Mouse (Mus musculus) limb, embryonic 11.5 days (tissue): ENCODE data around the gene Klk11. TPM values are rescaled to one million over a fixed set of nuclear protein-coding genes. Genes with fewer than 3 reads are reported as not detected.

ENCODE experiments used
- ATAC-seq: fragments of 200-750 bp; cut with Nextera tagmentation; 2 replicates; pipeline ENCODE4 v1.8.0; 2017; ENCODE audit warnings: low read depth; ENCODE audit not compliant: insufficient number of reproducible peaks, low FRiP score, low TSS enrichment
- DNase-seq: peaks from one replicate; pipeline ENCODE4 v3.0.0-alpha.2; 2015; ENCODE audit warnings: low spot score
- H3K27ac ChIP-seq: fragments of 300-500 bp; sonication (generic); replicated peaks from 2 replicates; pipeline ENCODE4 v1.5.1; 2014; ENCODE audit warnings: low read depth, mild to moderate bottlenecking, low read length
- H3K27me3 ChIP-seq: fragments of 300-500 bp; sonication (generic); 2 replicates; pipeline ENCODE4 v1.6.1; 2014; ENCODE audit warnings: mild to moderate bottlenecking, low read length, mixed read lengths; ENCODE audit not compliant: control insufficient read depth, insufficient read depth
- H3K36me3 ChIP-seq: fragments of 300-500 bp; sonication (generic); 2 replicates; pipeline ENCODE4 v1.6.1; 2014; ENCODE audit warnings: mild to moderate bottlenecking, low read length, moderate library complexity, mixed read lengths; ENCODE audit not compliant: control insufficient read depth, insufficient read depth
- H3K4me1 ChIP-seq: fragments of 300-500 bp; sonication (generic); 2 replicates; pipeline ENCODE4 v1.6.1; 2014; ENCODE audit warnings: low read length, mixed read lengths; ENCODE audit not compliant: control insufficient read depth, insufficient read depth
- H3K4me2 ChIP-seq: fragments of 300-500 bp; sonication (generic); 2 replicates; pipeline ENCODE4 v1.6.1; 2014; ENCODE audit warnings: low read depth, mild to moderate bottlenecking, moderate library complexity; ENCODE audit not compliant: severe bottlenecking
- H3K4me3 ChIP-seq: fragments of 300-500 bp; sonication (generic); 2 replicates; pipeline ENCODE4 v1.5.1; 2014; ENCODE audit warnings: low read depth, low read length
- H3K9ac ChIP-seq: fragments of 300-500 bp; sonication (generic); 2 replicates; pipeline ENCODE4 v1.6.1; 2014; ENCODE audit warnings: mild to moderate bottlenecking, low read length
- H3K9me3 ChIP-seq: fragments of 300-500 bp; sonication (generic); 2 replicates; pipeline ENCODE4 v1.6.1; 2016; ENCODE audit warnings: low read length; ENCODE audit not compliant: control insufficient read depth
- WGBS: fragments of 180-500 bp; shearing (Covaris S2); extraction: QIAGEN DNeasy Blood & Tissue Kit; methylation state at CpG from one replicate; pipeline ENCODE4 v1.1.7; 2014; 5-methylcytosine and 5-hydroxymethylcytosine counted together
- polyA plus RNA-seq: library from polyadenylated mRNA; unstranded; fragments of >200 nt; fragmentation: Nextera tagmentation; extraction: Ambion mirVana; gene quantifications from 2 replicates; pipeline ENCODE4 v1.2.1, GENCODE M21; 2014

Gene Klk11
- polyA plus RNA-seq, 1 experiment from 2014 or later: not detected

GRCm38 (mm10) chr7:43774802-43775201, 398 bp downstream of the Klk11 start:
- Histone ChIP-seq H3K27ac (no peak overlapping the region), H3K9me3 (no peaks in the 10 kb centered on the region), H3K9ac (no peak overlapping the region), H3K4me2 (no peak overlapping the region), H3K36me3 (no peaks in the 10 kb centered on the region), H3K4me1 (no peaks in the 10 kb centered on the region), H3K4me3 (no peak overlapping the region), H3K27me3 (no peaks in the 10 kb centered on the region)
- ATAC-seq: no peak
- WGBS: 60% methylated on average over 6 of the region's 6 CpGs
- no peak for DNase-seq

- no peak overlapping the region for H3K4me2 ChIP-seq
- no peak overlapping the region for H3K9ac ChIP-seq
- H3K4me1 ChIP-seq: no peaks in the 10 kb centered on the region
- no peak overlapping the region for H3K4me3 ChIP-seq
- WGBS: 45% methylated on average over 7 of the region's 7 CpGs
- DNase-seq (peak; percentile 21), ATAC-seq (no peak)
- no peak overlapping the region for H3K27ac ChIP-seq
- no peaks in the 10 kb centered on the region for H3K9me3 ChIP-seq
- H3K36me3 ChIP-seq: no peaks in the 10 kb centered on the region
- H3K27me3 ChIP-seq: no peaks in the 10 kb centered on the region
Measured at GRCm38 (mm10) chr7:43775311-43776057, 1.1 kb downstream of the Klk11 start.

- H3K9me3 ChIP-seq: no peaks in the 10 kb centered on the region
- no peak overlapping the region for H3K27ac ChIP-seq
- ATAC-seq: no peak
- no peak overlapping the region for H3K9ac ChIP-seq
- H3K27me3 ChIP-seq: no peaks in the 10 kb centered on the region
- H3K4me2 ChIP-seq: no peak overlapping the region
- H3K4me3 ChIP-seq: no peak overlapping the region
- no peaks in the 10 kb centered on the region for H3K36me3 ChIP-seq
- no peak for DNase-seq
- WGBS: 77% methylated on average over 5 of the region's 5 CpGs
- H3K4me1 ChIP-seq: no peaks in the 10 kb centered on the region
Measured at GRCm38 (mm10) chr7:43776506-43776905, 2.1 kb downstream of the Klk11 start.

- ATAC-seq (no peak), DNase-seq (peak; percentile 13)
- 89% methylated on average over 12 of the region's 12 CpGs for WGBS
Measured at GRCm38 (mm10) chr7:43777423-43777822, 3.0 kb downstream of the Klk11 start.

GRCm38 (mm10) chr7:43778176-43778970, 4.0 kb downstream of the Klk11 start:
- WGBS: 85% methylated on average over 10 of the region's 10 CpGs
- H3K36me3 ChIP-seq: no peaks in the 10 kb centered on the region
- no peak overlapping the region for H3K4me2 ChIP-seq
- H3K27ac ChIP-seq: no peak overlapping the region
- peak; percentile 10 for DNase-seq
- no peak overlapping the region for H3K4me3 ChIP-seq
- ATAC-seq: no peak
- no peak overlapping the region for H3K9ac ChIP-seq
- peaks cover 3% of the 10 kb centered on the region; the same call in 1 of the 2 replicates for H3K27me3 ChIP-seq
- no peaks in the 10 kb centered on the region for H3K9me3 ChIP-seq
- H3K4me1 ChIP-seq: peaks cover 3% of the 10 kb centered on the region; the same call in 1 of the 2 replicates

More at GRCm38 (mm10) chr7:43777423-43777822, 3.0 kb downstream of the Klk11 start:
- Histone ChIP-seq H3K4me1 (no peaks in the 10 kb centered on the region), H3K4me2 (no peak overlapping the region), H3K9me3 (no peaks in the 10 kb centered on the region), H3K36me3 (no peaks in the 10 kb centered on the region), H3K9ac (no peak overlapping the region), H3K27ac (no peak overlapping the region), H3K4me3 (no peak overlapping the region), H3K27me3 (no peaks in the 10 kb centered on the region)

GRCm38 (mm10) chr7:43780241-43780640, 5.8 kb downstream of the Klk11 start:
- Histone ChIP-seq H3K36me3 (no peaks in the 10 kb centered on the region), H3K27me3 (peaks cover 6% of the 10 kb centered on the region; the same call in 1 of the 2 replicates), H3K4me2 (no peak overlapping the region), H3K9me3 (no peaks in the 10 kb centered on the region), H3K27ac (no peak overlapping the region), H3K9ac (no peak overlapping the region), H3K4me1 (peaks cover 3% of the 10 kb centered on the region; the same call in 1 of the 2 replicates), H3K4me3 (no peak overlapping the region)
- no peak for DNase-seq
- no peak for ATAC-seq
- WGBS: 68% methylated on average over 6 of the region's 6 CpGs

GRCm38 (mm10) chr7:43780746-43781145, 6.3 kb downstream of the Klk11 start, which contains the start of gene Klk10:
TSS of gene Klk10 (plus strand) at chr7:43781035.
- WGBS: 43% methylated on average over 5 of the region's 5 CpGs
- no peak within 1 kb of the TSS for H3K4me2 ChIP-seq
- no peaks in the 10 kb centered on the region for H3K9me3 ChIP-seq
- H3K27me3 ChIP-seq: peaks cover 6% of the 10 kb centered on the region; the same call in 1 of the 2 replicates
- no peaks in the 10 kb centered on the region for H3K36me3 ChIP-seq
- peaks cover 3% of the 10 kb centered on the region; the same call in 1 of the 2 replicates for H3K4me1 ChIP-seq
- DNase-seq: no peak
- H3K4me3 ChIP-seq: no peak within 1 kb of the TSS
- H3K9ac ChIP-seq: no peak within 1 kb of the TSS
- no peak within 1 kb of the TSS for H3K27ac ChIP-seq
- ATAC-seq: no peak

- Histone ChIP-seq H3K27me3 (peaks cover 6% of the 10 kb centered on the region; the same call in 1 of the 2 replicates), H3K9me3 (no peaks in the 10 kb centered on the region), H3K9ac (no peak overlapping the region), H3K36me3 (no peaks in the 10 kb centered on the region), H3K4me3 (no peak overlapping the region), H3K4me2 (no peak overlapping the region), H3K4me1 (peaks cover 3% of the 10 kb centered on the region; the same call in 1 of the 2 replicates), H3K27ac (no peak overlapping the region)
- WGBS: 85% methylated on average over 10 of the region's 11 CpGs
- DNase-seq: no peak
- no peak for ATAC-seq
Measured at GRCm38 (mm10) chr7:43781541-43781940, 7.1 kb downstream of the Klk11 start.
